Mouse (Mus musculus): ENCODE results near the gene Top2a.

The Top2a gene

DNA sequence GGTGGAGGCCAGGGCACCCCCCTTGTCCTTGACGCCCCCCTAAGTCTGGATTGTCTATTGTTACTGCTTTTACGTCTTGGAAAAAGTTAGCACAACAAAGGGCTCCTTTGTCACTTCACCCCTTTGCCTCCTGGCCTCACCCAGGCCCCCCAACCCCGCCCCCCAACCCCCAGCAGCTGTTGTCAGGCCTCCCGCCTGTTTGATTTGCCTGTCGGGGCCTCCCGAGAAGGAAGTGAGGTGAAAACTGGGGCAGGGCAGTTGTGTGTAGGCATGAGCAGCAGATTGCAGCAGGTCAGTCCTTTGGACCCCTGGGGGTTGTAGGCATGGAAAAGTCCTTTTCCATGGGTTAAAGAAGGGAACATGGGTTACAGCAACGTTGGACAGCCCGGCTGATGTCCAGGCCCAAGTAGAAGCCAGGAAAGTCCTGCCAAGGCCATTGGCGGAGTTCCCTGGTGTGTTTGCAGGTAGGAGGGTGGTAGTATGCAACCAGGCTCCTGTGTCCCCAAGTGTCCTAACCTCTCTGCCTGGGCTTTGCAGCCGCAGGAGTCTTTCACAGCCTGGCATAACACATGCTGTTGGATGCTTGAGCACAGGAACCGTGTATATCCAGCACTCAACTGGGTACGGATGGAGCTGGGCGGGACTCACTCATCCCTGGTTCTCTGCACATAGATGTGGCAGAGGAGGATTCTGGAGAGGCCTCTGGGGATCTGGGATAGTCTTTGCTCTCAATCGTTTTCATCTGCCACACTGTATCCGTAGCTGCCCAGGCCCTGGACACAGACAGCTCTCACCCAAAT lies 59.2 kb downstream of the Top2a start:
- no peak for DNase-seq (ENCODE audit: low read depth, low spot score)

DNA sequence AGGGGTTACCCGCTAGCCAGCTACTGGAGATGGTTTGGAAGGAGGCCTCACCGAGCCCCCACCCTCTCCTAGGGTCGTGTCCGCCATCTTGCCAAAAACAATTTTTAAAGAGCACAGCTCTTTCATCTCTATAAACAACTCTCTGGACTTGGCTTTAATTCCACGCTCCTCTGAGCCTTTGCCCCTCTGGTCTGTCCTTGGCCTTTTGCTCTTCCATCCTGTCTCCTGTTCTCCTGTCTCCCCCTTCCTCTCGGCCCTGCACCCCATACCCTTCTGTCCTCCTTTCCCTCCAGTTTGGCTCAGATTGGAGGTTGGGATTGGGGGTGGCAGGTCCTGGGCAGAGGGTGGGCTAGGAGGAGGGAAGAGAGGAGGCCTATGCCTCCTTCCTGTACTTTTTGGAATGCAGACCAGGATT lies 59.8 kb downstream of the Top2a start:
- no peak for DNase-seq (ENCODE audit: low read depth, low spot score)

DNA sequence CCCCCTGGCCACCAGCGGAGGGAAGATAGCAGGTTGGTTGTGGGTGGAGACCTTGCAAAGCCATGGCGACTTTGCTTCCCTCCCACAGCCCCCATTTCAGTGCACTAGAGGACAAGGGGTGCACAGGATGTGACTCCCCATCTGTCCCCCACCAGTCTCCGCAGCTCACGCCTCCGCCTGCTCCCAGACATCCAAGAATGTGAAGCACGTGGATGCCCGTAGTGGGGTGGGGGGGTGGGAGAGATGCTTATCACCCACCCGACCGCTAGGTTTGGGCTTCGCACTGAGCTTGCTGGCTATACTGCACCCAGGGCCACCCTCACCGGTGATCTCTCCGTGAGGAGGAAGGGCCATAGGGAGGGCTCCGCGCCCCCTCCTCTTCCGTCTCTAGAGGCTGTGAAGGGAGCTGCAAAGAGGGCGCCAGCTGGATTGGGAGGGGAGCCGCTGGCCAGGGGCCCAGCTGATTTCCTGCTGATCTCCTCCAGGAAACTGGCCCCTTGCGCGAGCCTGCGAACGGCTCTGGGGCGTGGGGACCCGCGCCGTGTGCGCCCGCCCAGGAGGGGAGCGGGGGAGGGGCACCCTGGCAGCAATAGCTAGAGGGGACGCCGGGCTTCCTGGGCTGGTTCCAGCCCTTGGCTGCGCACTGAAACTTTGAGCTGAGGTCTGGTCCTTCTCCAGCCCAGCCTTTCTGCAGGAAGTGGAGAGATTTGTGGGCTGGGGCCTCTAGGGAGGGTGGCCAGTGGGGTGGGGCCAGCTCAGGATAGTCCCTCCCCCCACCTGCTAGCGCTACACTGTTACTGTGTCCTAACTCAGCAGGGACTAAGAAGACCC lies 60.6 kb downstream of the Top2a start:
- peak; percentile 77 for DNase-seq (ENCODE audit: low read depth, low spot score)

DNA sequence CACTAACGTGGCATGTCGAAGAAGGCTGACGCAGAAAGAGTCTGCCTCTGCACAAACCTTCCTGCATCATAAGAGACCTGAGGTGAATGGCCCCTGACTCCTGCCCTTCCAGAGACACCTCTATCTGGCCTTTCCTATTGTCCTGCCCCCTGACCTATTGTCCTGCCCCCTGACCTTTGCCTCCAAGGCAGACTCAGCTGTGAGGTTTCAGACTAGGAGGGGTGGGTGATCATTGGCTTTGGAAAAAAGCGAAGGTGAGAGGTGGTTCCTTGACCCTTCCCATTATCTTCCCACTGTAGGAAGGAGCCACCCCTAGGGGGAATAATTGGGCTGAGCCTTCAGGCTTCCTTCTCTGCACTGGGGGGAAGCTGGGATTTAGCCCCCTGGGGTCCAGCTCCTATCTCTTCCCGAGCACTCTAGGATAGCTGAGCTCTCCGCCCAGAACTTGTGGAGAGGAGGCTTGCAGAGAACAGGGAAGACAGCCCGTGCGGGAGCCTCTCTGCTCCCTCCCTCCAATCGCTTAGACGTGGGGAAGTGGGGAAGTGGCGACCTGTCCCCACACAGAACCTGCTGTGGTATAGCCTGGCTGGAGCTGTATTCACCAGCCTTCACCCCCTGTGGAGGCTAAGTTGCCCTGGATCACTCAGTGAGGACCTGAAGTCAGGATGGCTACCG lies 61.4 kb downstream of the Top2a start:
- no peak for DNase-seq (ENCODE audit: low read depth, low spot score)

DNA sequence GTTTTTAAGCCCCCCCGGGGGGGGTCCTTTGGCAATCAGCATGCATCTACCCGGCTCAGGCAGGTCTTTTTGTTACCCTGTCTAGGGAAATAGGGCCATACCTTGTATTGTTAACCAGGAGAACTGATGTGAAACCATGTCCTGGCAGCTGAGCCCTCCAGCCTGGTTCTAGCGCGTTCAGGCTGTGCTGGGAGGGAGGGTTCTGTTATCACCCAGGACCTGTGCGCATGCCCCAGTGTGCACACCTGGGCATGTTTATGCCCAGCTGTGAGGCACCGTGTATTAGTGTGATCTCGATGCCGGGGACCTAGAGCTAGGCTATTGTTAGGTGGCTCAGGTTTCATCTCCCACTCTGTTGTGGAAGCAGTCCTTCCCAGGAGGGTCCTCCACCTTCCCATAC lies 62.2 kb downstream of the Top2a start:
- DNase-seq (ENCODE audit: low read depth, low spot score): no peak

DNA sequence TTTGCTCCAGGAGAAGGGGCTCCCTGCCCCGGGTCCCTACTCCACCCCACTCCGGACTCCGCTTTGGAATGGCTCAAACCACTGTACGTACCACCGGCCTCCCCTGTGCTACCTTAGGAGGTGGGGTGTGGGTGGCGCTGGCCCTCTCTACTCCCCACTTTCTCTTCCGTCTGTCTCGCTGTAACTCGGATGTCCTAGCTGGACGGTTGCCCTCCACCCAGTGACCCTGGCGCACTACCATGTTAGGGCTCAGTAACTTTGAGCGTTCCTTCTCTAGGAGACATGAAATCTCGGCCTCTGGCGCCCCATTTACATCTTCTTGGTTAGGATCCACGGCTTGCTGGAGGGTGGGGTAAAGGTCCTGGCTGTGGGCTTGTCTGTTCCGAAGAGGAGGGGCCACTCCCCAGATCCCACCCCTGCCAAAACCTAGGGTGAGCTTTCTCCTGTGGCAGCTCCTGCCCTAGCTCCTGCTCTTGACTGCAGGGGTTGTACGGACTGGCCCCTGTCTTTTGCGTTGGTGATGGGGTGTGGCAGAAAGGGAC lies 62.9 kb downstream of the Top2a start:
- no peak for DNase-seq (ENCODE audit: low read depth, low spot score)

DNA sequence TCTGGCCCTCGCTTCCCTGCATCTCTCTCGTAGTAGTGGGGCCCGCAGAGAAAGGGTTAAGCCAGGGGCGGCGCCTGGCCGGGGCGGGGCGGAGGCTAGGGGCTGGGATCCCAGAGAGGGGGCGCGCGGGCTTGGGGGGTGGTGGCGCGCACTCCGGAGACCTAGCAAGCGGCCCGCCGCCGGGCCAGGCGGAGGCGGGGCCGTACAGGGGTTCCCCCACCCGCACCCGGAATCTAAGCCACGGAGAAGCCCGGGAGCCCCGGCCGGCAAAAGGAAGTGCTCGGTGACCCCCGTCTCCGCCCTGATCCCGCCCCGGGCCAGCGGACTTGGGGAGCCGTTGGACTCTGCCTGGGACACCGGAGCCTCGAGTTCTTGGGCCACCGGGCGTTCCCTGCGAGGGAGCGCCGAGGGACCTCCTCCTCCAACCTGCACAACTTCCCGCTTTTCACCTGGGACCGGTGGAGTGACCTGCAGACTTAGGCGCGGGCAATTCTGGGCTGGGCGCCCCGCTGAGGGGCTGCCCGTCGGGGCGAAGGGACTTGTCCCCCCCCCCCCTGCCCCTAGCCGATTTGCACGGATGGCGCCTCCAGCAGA lies 63.6 kb downstream of the Top2a start:
- peak; percentile 82 for DNase-seq (ENCODE audit: low read depth, low spot score)

DNA sequence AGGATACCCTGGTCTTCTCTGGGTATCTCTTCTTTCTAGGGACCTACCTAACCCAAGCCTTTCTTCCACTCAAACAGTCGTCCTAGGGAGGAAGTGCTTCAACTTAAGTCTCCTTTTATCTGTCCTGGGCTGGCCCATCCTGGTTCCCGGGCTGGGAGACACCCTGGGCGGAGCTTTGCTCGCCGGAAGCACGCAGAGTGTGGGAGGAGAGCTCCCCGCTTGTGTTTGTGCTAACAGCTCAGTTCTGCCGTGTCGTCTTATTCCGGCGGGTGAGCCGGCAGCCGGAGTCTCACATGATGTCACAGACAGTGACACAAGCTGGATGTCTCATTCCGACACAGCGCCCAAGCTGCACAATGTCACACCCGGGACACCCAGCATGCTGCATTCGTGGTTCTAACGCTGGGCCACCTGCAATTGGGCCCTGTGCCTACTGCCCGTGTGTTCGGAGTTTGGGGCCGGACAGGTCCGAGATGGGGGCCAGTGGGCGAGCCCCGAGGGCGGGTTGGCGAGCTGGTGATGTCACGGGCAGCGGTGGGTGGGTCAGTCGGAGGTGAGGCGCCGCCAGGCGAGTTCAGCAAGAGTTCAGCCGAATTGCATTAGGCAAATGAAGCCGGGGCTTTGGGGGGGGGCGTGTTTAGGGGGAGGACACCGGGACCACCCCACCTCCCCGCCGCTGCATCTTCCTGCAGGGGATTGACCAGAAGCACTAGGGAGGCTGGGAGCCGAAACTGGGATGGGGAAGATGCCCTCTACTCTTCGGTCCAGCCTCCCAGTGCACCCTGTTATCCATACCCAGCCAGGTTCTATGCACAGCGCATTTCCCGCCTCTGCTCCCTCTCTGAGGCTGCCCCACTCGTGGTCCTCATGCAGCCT lies 64.3 kb downstream of the Top2a start:
- peak; percentile 79 for DNase-seq (ENCODE audit: low read depth, low spot score)

DNA sequence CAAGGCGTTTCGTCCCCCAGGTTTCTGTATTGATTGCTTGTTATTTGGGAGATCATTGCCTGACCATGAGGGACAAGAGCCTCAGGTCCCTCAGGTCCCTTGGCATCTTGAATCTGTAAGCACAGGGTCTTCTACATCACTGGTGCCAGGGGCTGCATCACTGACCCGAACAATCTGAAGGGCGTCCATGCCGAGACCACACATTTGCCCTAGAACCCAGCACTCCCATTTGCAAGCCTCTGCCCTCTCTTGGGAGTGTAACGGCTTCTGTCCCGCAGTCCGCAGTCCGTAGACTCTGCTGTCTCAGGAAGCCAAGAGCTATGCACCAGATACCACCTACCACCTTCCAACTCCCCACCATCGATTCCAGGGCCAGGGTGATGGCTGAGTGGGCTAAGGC lies 67.6 kb downstream of the Top2a start:
- no peak for DNase-seq (ENCODE audit: low read depth, low spot score)

DNA sequence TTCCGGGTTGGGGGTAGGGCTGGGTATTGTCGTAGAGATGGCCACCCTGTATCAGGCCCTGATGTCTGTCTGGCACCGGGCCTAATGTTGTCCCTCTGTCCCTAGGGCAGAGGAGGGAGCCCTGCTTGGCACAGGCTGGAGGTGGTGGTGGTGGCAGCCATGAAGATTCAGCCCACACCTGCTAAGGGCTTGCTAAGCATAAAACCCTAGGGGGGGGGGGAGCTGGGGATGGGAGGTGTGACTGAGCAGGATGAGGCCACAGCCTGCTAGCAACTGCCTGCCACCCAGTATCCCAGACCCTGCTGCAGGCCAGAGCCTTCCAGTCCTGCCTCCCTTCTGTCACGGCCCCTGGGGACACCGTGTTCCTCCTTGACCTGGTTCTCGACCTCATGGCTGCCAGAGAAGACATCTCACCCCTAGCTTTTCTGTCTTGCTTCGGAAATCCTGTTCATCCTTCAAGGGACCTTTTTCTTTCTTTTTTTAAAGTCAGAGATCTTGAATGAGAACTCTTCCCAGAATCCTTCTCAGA lies 68.2 kb downstream of the Top2a start:
- no peak for DNase-seq (ENCODE audit: low read depth, low spot score)

DNA sequence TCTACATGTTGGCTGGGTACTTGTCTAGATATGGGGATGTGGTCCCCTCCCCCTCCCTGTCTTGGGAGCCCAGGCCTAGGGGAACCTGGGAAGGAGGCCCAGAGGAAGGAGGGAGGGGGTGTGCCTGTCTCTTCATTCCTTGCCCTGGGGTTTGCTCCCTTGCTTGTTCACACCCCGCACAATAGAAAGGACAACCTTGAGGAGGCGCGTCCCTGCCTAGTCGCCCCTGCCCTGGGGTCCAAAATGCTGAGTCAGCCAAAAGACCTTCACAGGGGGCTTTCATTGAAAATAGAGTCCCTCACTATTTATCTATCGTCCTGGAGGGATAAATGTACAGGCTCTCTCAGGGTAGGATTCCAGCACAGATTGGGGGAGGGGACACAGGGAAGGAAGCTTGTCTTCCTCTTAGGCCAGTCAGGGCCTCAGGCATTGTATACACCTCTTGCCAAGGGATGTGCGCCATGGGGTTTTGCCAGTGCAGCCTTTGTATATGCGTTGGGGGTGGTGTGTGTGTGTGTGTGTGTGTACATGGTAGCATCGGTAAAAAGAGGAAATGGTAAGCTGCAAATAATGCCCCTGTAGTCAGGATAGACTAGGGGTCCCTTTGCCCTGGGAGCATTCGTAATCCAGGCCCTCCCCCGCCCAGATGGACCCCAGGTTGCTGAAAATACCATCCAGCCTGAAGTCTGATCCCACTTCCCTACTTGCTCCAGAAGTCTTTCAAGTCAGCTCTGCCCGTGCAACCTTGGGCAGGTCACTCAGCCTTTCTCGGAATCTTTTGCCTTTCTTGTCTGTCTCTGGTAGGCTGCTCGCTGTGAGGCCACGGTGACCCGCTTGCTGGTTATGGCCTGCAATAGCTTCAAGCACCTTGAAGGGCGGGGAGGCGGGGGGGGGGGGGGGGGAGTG lies 68.9 kb downstream of the Top2a start:
- DNase-seq (ENCODE audit: low read depth, low spot score): no peak

DNA sequence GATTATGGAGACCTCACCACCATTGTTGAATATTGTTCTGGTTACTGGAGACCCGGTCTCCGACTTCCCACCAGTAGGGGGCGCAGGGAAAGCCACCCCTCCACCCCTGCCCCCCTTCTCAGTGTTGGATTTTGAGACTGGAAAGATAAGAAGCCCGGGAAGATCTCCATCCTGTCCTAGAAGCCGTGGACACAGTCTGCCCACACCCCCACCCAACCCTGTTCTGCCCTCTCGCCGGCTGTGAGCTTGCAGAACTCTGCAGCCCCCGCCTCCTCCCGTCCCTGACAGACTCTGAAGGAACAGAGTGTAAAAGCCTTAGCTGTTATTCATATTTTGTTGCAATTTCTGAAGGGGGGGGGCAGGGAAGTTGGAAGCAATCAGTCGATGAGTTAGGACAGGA lies 69.6 kb downstream of the Top2a start:
- peak; percentile 85 for DNase-seq (ENCODE audit: low read depth, low spot score)

DNA sequence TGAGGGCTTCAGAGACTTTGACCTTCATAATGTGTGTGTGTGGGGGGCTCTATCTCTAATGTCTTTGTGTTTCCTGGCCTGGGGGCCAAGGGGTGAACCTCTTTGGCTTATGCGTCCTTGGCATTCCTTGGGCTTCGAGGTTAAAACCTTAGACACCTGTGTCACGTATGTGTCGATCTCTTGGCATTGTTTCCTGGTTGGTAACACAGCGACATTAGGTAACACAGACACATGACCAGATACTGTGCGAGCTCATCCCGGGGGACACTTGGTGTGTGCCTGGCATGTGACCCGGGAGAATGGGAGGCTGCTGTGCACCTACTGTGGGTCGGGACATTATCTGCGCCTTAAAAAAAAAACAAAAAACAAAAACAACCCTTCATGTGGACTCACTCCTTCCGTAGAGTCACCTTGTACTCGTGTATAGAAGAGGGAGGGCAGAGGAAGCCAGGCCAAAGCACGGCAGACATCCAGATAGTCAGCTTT lies 70.1 kb downstream of the Top2a start:
- no peak for DNase-seq (ENCODE audit: low read depth, low spot score)

DNA sequence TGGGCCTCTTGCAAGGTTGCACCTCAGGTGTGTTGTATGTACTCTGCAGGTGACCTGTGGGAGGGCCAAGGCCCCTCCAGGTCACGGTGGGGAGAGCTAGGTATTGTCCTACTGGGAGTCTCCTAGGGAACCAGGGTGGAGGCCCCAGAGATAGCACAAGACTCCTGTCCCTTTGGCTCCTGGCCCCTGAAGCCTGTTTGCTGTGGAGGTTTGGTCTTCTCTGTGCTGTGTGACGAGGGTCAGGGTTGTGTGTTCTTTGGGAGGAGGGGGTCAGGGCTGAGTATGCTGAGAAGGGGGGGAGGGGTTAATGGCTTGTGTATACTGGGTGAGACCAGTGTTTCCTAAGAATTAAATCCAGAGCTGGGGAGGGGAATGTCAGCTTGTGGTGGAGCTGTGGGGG lies 70.6 kb downstream of the Top2a start:
- DNase-seq (ENCODE audit: low read depth, low spot score): no peak

DNA sequence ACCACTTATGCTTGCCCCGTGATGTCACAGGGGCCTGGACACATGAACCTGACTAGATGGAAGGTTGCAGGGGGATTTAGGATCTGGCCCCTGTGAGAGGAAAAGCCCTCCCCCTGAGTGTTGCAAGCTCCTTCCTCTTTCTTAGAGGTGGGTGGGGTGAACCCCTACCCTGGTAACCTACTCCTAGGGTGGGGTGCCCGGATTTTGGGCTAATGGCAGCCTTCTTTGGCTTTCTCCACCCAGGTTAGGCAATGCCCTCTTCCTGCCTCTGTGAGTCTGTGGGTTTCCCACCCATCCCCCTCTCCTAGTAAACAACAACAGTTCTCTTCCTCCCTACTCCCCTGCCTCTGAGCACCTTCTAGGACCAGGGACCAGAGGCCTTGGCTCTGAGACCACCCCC lies 71.3 kb downstream of the Top2a start:
- DNase-seq (ENCODE audit: low read depth, low spot score): no peak

DNA sequence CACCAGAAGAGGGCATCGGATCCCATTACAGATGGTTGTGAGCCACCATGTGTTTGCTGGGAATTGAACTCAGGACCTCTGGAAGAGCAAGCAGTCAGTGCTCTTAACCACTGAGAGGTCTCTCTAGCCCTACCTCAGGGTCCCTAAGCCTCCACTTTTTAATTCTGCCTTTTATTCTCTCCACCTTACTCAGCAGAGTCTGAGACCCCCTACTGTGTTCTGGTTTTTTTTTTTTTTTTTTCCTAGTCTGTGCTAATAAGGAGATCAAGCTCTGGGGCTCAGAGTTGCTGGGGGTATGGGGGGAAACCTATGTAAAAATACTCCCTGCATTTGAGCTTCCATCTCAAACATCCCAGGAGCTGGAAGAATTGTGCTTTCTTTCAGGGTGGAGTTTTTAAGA lies 71.9 kb downstream of the Top2a start:
- DNase-seq (ENCODE audit: low read depth, low spot score): no peak

DNA sequence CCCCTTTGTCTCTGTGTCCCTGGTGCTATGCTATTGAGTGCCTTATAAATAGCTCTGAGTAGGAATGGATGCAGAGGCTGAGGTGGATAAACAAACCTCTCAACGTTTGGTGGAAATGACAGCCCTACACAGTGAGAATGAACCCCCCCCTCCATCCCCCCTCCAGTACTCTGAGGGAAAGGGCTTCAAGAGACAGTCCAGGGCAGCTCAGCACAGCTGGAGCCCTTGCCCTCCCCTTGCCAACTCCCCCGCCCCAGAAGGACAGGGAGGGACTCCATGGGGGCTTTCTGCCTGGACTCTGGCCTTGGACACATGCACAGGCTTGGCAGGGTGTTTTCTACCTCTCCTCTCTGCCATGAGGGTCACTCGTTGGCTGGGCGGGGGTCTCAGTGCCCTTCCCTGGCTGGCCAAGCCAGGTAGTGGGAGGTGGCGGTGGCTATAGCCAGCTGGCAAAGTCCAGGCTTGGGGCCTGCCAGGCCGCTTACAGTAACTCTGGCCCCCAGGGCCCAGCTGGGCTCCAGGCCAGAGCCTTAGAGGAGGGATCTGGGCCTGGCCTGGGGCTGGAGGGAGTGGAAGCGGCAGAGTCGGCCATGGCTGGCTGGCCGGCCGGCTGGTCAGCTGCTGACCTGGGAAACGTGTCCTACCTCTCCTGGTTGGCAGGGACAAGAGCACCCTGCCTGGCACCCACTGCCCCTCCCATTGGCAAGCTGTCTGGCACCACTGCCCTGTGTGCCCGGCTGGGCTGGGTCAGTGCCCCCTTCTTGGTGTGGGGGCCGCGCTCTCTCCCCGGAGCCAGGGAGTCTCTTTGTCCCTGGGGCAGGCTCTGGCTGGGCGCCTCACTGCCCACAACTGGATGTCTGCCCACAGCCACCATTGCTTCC lies 72.7 kb downstream of the Top2a start:
- DNase-seq (ENCODE audit: low read depth, low spot score): no peak

DNA sequence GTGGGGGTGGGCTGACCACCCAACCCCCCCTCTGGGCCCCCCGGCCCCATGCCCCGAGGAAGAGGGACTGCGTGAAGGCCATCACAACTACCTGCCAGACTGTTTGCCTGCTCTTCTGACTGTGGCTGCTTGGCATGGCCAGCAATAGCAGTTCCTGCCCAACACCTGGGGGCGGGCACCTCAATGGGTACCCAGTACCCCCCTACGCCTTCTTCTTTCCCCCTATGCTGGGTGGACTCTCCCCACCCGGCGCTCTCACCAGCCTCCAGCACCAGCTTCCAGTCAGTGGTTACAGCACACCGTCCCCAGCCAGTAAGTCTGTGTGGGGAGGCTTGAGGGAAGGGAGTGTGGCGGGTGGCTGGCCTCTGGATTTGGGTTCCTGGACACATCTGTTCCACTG lies 73.5 kb downstream of the Top2a start:
- no peak for DNase-seq (ENCODE audit: low read depth, low spot score)

Measured in mesoderm, embryonic 11.5 days (tissue).